Mouse (Mus musculus) hindbrain, embryonic 15.5 days (tissue): ENCODE data around the gene Brat1. TPM values are rescaled to one million over a fixed set of nuclear protein-coding genes. Genes with fewer than 3 reads are reported as not detected.
A peak's percentile ranks its signal among the peaks of the same experiment; 100 is the strongest.

Experiments used
- ATAC-seq: fragments of 200-750 bp; cut with Nextera tagmentation; 2 replicates; pipeline ENCODE4 v1.8.0; 2017; ENCODE audit warnings: low read depth, moderate number of reproducible peaks, moderate TSS enrichment; ENCODE audit not compliant: low FRiP score
- H3K27ac ChIP-seq: fragments of 300-500 bp; sonication (generic); replicated peaks from 2 replicates; pipeline ENCODE4 v1.5.1; 2015; ENCODE audit warnings: mild to moderate bottlenecking, inconsistent platforms
- H3K27me3 ChIP-seq: fragments of 300-500 bp; sonication (generic); 2 replicates; pipeline ENCODE4 v1.6.1; 2015; ENCODE audit warnings: control low read depth, inconsistent platforms
- H3K36me3 ChIP-seq: fragments of 300-500 bp; sonication (generic); 2 replicates; pipeline ENCODE4 v1.6.1; 2015; ENCODE audit warnings: control low read depth, inconsistent platforms
- H3K4me1 ChIP-seq: fragments of 300-500 bp; sonication (generic); replicated peaks from 2 replicates; pipeline ENCODE4 v1.6.1; 2015; ENCODE audit warnings: control low read depth, inconsistent platforms
- H3K4me2 ChIP-seq: fragments of 300-500 bp; sonication (generic); 2 replicates; pipeline ENCODE4 v1.6.1; 2015; ENCODE audit warnings: moderate library complexity, mild to moderate bottlenecking, inconsistent platforms
- H3K4me3 ChIP-seq: fragments of 300-500 bp; sonication (generic); 2 replicates; pipeline ENCODE4 v1.5.1; 2015; ENCODE audit warnings: mild to moderate bottlenecking, inconsistent platforms
- H3K9ac ChIP-seq: fragments of 300-500 bp; sonication (generic); 2 replicates; pipeline ENCODE4 v1.6.1; 2015; ENCODE audit warnings: inconsistent platforms
- H3K9me3 ChIP-seq: fragments of 300-500 bp; sonication (generic); 2 replicates; pipeline ENCODE4 v1.6.1; 2016; ENCODE audit warnings: control low read depth, inconsistent platforms
- WGBS: fragments of 180-500 bp; shearing (Covaris S2); methylation state at CpG from one replicate; pipeline ENCODE4 v1.1.7; 2015; 5-methylcytosine and 5-hydroxymethylcytosine counted together
- polyA plus RNA-seq: library from polyadenylated mRNA; unstranded; fragments of >200 nt; fragmentation: Nextera tagmentation; extraction: Ambion mirVana; gene quantifications from 2 replicates; pipeline ENCODE4 v1.2.1, GENCODE M21; 2015

Brat1 gene
- polyA plus RNA-seq, 1 experiment from 2014 or later: 24.9 TPM

- H3K9ac ChIP-seq: no peak overlapping the region
- H3K36me3 ChIP-seq: no peaks in the 10 kb centered on the region
- peaks cover 8% of the 10 kb centered on the region for H3K4me1 ChIP-seq
- H3K27me3 ChIP-seq: peaks cover 24% of the 10 kb centered on the region
- H3K4me3 ChIP-seq: no peak overlapping the region
- ATAC-seq: no peak
- no peak overlapping the region for H3K4me2 ChIP-seq
- WGBS: 82% methylated on average over 3 of the region's 3 CpGs
- no peaks in the 10 kb centered on the region for H3K9me3 ChIP-seq
- H3K27ac ChIP-seq: no peak overlapping the region
Observed at GRCm38 (mm10) chr5:140733336-140733735, 28.5 kb downstream of the Brat1 start.

GRCm38 (mm10) chr5:140735297-140735696, 30.5 kb downstream of the Brat1 start:
- Histone ChIP-seq H3K36me3 (no peaks in the 10 kb centered on the region), H3K9me3 (no peaks in the 10 kb centered on the region), H3K27ac (no peak overlapping the region), H3K4me2 (peak overlapping the region; percentile 65), H3K27me3 (peaks cover 24% of the 10 kb centered on the region), H3K4me3 (peak overlapping the region; percentile 31), H3K9ac (no peak overlapping the region), H3K4me1 (peaks cover 8% of the 10 kb centered on the region)
- WGBS: 3% methylated on average over 22 of the region's 22 CpGs
- peak; percentile 55 for ATAC-seq

- no peak overlapping the region for H3K4me3 ChIP-seq
- no peak overlapping the region for H3K27ac ChIP-seq
- no peaks in the 10 kb centered on the region for H3K36me3 ChIP-seq
- 19% methylated on average over 13 of the region's 13 CpGs for WGBS
- peaks cover 8% of the 10 kb centered on the region for H3K4me1 ChIP-seq
- no peak for ATAC-seq
- peak overlapping the region; percentile 65 for H3K4me2 ChIP-seq
- no peaks in the 10 kb centered on the region for H3K9me3 ChIP-seq
- no peak overlapping the region for H3K9ac ChIP-seq
- H3K27me3 ChIP-seq: peaks cover 24% of the 10 kb centered on the region
Observed at GRCm38 (mm10) chr5:140736166-140736565, 31.4 kb downstream of the Brat1 start.

- ATAC-seq: no peak
- Histone ChIP-seq H3K9me3 (no peaks in the 10 kb centered on the region), H3K4me2 (no peak overlapping the region), H3K9ac (no peak overlapping the region), H3K4me3 (no peak overlapping the region), H3K36me3 (no peaks in the 10 kb centered on the region), H3K4me1 (peaks cover 11% of the 10 kb centered on the region), H3K27ac (no peak overlapping the region), H3K27me3 (peaks cover 18% of the 10 kb centered on the region)
- WGBS: 79% methylated on average over 12 of the region's 12 CpGs
Observed at GRCm38 (mm10) chr5:140739813-140740212, 35.0 kb downstream of the Brat1 start.

GRCm38 (mm10) chr5:140741040-140741439, 36.2 kb downstream of the Brat1 start:
- Histone ChIP-seq H3K27me3 (peaks cover 9% of the 10 kb centered on the region), H3K9ac (no peak overlapping the region), H3K4me3 (no peak overlapping the region), H3K27ac (no peak overlapping the region), H3K4me2 (no peak overlapping the region), H3K36me3 (no peaks in the 10 kb centered on the region), H3K9me3 (no peaks in the 10 kb centered on the region), H3K4me1 (peaks cover 4% of the 10 kb centered on the region)
- ATAC-seq: no peak
- WGBS: 80% methylated on average over 11 of the region's 11 CpGs

GRCm38 (mm10) chr5:140741877-140742276, 37.1 kb downstream of the Brat1 start:
- ATAC-seq: no peak
- H3K36me3 ChIP-seq: no peaks in the 10 kb centered on the region
- H3K9me3 ChIP-seq: no peaks in the 10 kb centered on the region
- H3K9ac ChIP-seq: no peak overlapping the region
- no peak overlapping the region for H3K4me2 ChIP-seq
- H3K4me3 ChIP-seq: no peak overlapping the region
- H3K4me1 ChIP-seq: peaks cover 4% of the 10 kb centered on the region; the same call in 1 of the 2 replicates
- no peak overlapping the region for H3K27ac ChIP-seq
- peaks cover 1% of the 10 kb centered on the region; the same call in 1 of the 2 replicates for H3K27me3 ChIP-seq

- H3K9ac ChIP-seq: no peak overlapping the region
- H3K4me1 ChIP-seq: peaks cover 7% of the 10 kb centered on the region
- WGBS: 29% methylated on average over 12 of the region's 12 CpGs
- H3K27me3 ChIP-seq: no peaks in the 10 kb centered on the region
- no peak overlapping the region for H3K4me3 ChIP-seq
- H3K36me3 ChIP-seq: no peaks in the 10 kb centered on the region
- H3K4me2 ChIP-seq: no peak overlapping the region
- no peak overlapping the region for H3K27ac ChIP-seq
- no peaks in the 10 kb centered on the region for H3K9me3 ChIP-seq
- ATAC-seq: peak; percentile 49
Observed at GRCm38 (mm10) chr5:140743706-140744131, 38.9 kb downstream of the Brat1 start.

GRCm38 (mm10) chr5:140748425-140748824, 43.6 kb downstream of the Brat1 start:
- H3K27ac ChIP-seq: no peak overlapping the region
- no peaks in the 10 kb centered on the region for H3K9me3 ChIP-seq
- no peak overlapping the region for H3K4me3 ChIP-seq
- H3K36me3 ChIP-seq: peaks cover 5% of the 10 kb centered on the region; the same call in 1 of the 2 replicates
- H3K27me3 ChIP-seq: no peaks in the 10 kb centered on the region
- ATAC-seq: no peak
- no peak overlapping the region for H3K9ac ChIP-seq
- WGBS: 80% methylated on average over 10 of the region's 10 CpGs
- H3K4me1 ChIP-seq: peaks cover 15% of the 10 kb centered on the region
- H3K4me2 ChIP-seq: no peak overlapping the region

- Histone ChIP-seq H3K9me3 (no peaks in the 10 kb centered on the region), H3K4me3 (peak overlapping the region; percentile 26), H3K27me3 (no peaks in the 10 kb centered on the region), H3K4me1 (peaks cover 11% of the 10 kb centered on the region), H3K36me3 (peaks cover 5% of the 10 kb centered on the region; the same call in 1 of the 2 replicates), H3K4me2 (peak overlapping the region; percentile 45), H3K27ac (no peak overlapping the region; the same call in 1 of the 2 replicates), H3K9ac (peak overlapping the region; percentile 18; the same call in 1 of the 2 replicates)
- ATAC-seq: peak; percentile 57; the same call in 1 of the 2 replicates
- WGBS: 23% methylated on average over 10 of the region's 12 CpGs
Observed at GRCm38 (mm10) chr5:140749062-140749875, 44.5 kb downstream of the Brat1 start.

GRCm38 (mm10) chr5:140750925-140751324, 46.1 kb downstream of the Brat1 start:
- Histone ChIP-seq H3K4me3 (no peak overlapping the region), H3K9me3 (no peaks in the 10 kb centered on the region), H3K9ac (no peak overlapping the region), H3K27ac (no peak overlapping the region), H3K4me1 (peaks cover 11% of the 10 kb centered on the region), H3K4me2 (no peak overlapping the region), H3K36me3 (peaks cover 9% of the 10 kb centered on the region; the same call in 1 of the 2 replicates), H3K27me3 (no peaks in the 10 kb centered on the region)
- WGBS: 3% methylated on average over 1 of the region's 2 CpGs
- ATAC-seq: no peak

GRCm38 (mm10) chr5:140752041-140752440, 47.2 kb downstream of the Brat1 start:
- Histone ChIP-seq H3K4me2 (no peak overlapping the region), H3K4me3 (no peak overlapping the region), H3K27ac (no peak overlapping the region), H3K9ac (no peak overlapping the region), H3K4me1 (peaks cover 11% of the 10 kb centered on the region), H3K9me3 (no peaks in the 10 kb centered on the region), H3K36me3 (peaks cover 11% of the 10 kb centered on the region; the same call in 1 of the 2 replicates), H3K27me3 (no peaks in the 10 kb centered on the region)
- no peak for ATAC-seq
- WGBS: 93% methylated on average over 15 of the region's 15 CpGs

- H3K4me2 ChIP-seq: no peak overlapping the region
- 94% methylated on average over 3 of the region's 3 CpGs for WGBS
- no peaks in the 10 kb centered on the region for H3K27me3 ChIP-seq
- H3K9me3 ChIP-seq: no peaks in the 10 kb centered on the region
- no peak overlapping the region for H3K27ac ChIP-seq
- H3K4me3 ChIP-seq: no peak overlapping the region
- peaks cover 17% of the 10 kb centered on the region for H3K36me3 ChIP-seq
- ATAC-seq: no peak
- peaks cover 11% of the 10 kb centered on the region for H3K4me1 ChIP-seq
- H3K9ac ChIP-seq: no peak overlapping the region
Observed at GRCm38 (mm10) chr5:140752639-140753038, 47.8 kb downstream of the Brat1 start.
